Mouse (Mus musculus) liver, adult 2 months (tissue): ENCODE measurements around the gene Trrap. TPM values are rescaled to one million over a fixed set of nuclear protein-coding genes. Genes with fewer than 3 reads are reported as not detected.

Experiments
- DNase-seq: peaks from one replicate; pipeline ENCODE4 v3.0.0-alpha.2; 2011; ENCODE audit warnings: low read depth, low spot score; ENCODE audit errors: extremely low read depth
- H3K27ac ChIP-seq: fragments of 200-500 bp; replicated peaks from 2 replicates; pipeline ENCODE4 v1.5.1; 2012; ENCODE audit warnings: low read depth, mild to moderate bottlenecking, control low read depth, inconsistent platforms, low read length; ENCODE audit not compliant: insufficient read depth
- H3K27me3 ChIP-seq: fragments of 200-500 bp; 2 replicates; pipeline ENCODE4 v1.6.1; 2012; ENCODE audit warnings: mild to moderate bottlenecking, moderate library complexity, low read length, inconsistent platforms; ENCODE audit not compliant: control insufficient read depth, insufficient read depth
- H3K36me3 ChIP-seq: fragments of 200-500 bp; 2 replicates; pipeline ENCODE4 v1.6.1; 2012; ENCODE audit warnings: low read length, inconsistent platforms; ENCODE audit not compliant: control insufficient read depth, insufficient read depth
- H3K4me1 ChIP-seq: fragments of 200-500 bp; 2 replicates; pipeline ENCODE4 v1.6.1; 2011; ENCODE audit warnings: low read length; ENCODE audit not compliant: control insufficient read depth, insufficient read depth
- H3K4me3 ChIP-seq: fragments of 200-500 bp; 2 replicates; pipeline ENCODE4 v1.5.1; 2011; ENCODE audit warnings: low read depth, mild to moderate bottlenecking, control low read depth, low read length, moderate library complexity; ENCODE audit not compliant: insufficient read depth
- H3K79me2 ChIP-seq: fragments of 200-500 bp; 2 replicates; pipeline ENCODE4 v1.6.1; 2012; ENCODE audit warnings: inconsistent platforms, mild to moderate bottlenecking, low read length, moderate library complexity; ENCODE audit not compliant: control insufficient read depth, insufficient read depth
- H3K9ac ChIP-seq: fragments of 200-500 bp; 2 replicates; pipeline ENCODE4 v1.6.1; 2012; ENCODE audit warnings: low read depth, mild to moderate bottlenecking, control low read depth, inconsistent platforms, low read length
- CTCF ChIP-seq: fragments of 200-500 bp; IDR thresholded peaks from 2 replicates; pipeline ENCODE4 v1.5.1; 2011; ENCODE audit warnings: low read depth, low read length, control low read depth
- POLR2A ChIP-seq: fragments of 200-500 bp; IDR thresholded peaks from 2 replicates; pipeline ENCODE4 v1.6.1; 2011; ENCODE audit warnings: low read length, control low read depth; ENCODE audit not compliant: insufficient read depth; ENCODE audit errors: extremely low read depth
- WGBS: fragments of 180-500 bp; shearing (Covaris S2); methylation state at CpG from one replicate; pipeline ENCODE4 v1.1.7; 2018; 5-methylcytosine and 5-hydroxymethylcytosine counted together
- polyA plus RNA-seq: library from polyadenylated mRNA; depleted of rRNA; stranded (reverse); fragments of >200 nt; gene quantifications from 2 replicates; pipeline ENCODE4 v1.2.3, GENCODE M21; 2012
- total RNA-seq: library from RNA; depleted of rRNA; stranded (reverse); fragments of >200 nt; gene quantifications from 2 replicates; pipeline ENCODE4 v1.2.3, GENCODE M21; 2014

The Trrap gene
- total and polyA plus RNA-seq, 2 experiments: 19.8 to 33.9 TPM

DNA sequence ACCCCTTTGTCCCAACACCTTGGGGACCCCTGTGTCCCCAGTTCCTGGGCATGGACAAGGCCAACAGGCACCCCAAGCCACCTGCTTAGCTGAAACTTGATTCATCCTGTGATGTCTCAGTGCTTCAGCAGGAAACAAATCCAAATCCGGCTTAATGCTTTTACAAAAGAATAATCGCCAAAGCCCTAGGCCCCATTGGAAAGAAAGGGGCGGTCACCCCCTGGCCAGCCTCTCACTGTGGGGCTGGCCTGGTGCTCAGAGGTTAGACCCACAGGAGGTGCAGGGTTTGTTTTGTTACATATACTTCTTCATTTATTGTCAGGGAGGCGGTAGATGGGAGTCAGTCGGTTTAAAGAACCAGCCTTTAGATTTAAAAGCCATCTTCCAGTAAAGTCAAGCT is 39.3 kb upstream of the Trrap start:
- Histone ChIP-seq H3K9ac (no peak overlapping the region), H3K4me3 (no peak overlapping the region), H3K79me2 (no peaks in the 10 kb centered on the region), H3K27ac (no peak overlapping the region), H3K27me3 (no peaks in the 10 kb centered on the region), H3K36me3 (no peaks in the 10 kb centered on the region), H3K4me1 (no peaks in the 10 kb centered on the region)
- WGBS: 68% methylated on average over 5 of the region's 5 CpGs
- TF ChIP-seq CTCF (no peak), POLR2A (no peak)
- no peak for DNase-seq

DNA sequence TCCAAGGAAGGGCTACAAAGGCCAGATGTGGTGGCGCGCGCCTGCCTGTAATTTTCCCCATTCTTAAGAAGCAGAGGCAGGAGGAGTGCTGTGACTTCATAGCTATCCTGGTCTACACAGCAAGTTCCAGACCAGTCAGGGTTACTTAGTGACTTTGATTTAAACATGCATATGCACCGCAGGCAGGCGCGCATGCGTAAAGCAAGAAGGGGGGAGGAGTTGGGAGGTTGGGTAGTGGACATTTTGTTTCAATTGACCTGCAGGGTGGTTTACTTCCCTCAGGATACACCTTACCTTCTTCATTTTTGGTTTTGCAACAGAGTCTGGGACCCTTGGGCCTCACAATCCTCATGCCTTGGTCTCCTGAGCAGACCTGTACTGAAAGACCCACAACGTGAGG is 38.3 kb upstream of the Trrap start:
- TF ChIP-seq CTCF: no peak
- TF ChIP-seq POLR2A: no peak
- Histone ChIP-seq H3K4me3 (no peak overlapping the region), H3K79me2 (no peaks in the 10 kb centered on the region), H3K27me3 (no peaks in the 10 kb centered on the region), H3K36me3 (no peaks in the 10 kb centered on the region), H3K9ac (no peak overlapping the region), H3K27ac (no peak overlapping the region), H3K4me1 (no peaks in the 10 kb centered on the region)
- DNase-seq: no peak
- 93% methylated on average over 8 of the region's 8 CpGs for WGBS

DNA sequence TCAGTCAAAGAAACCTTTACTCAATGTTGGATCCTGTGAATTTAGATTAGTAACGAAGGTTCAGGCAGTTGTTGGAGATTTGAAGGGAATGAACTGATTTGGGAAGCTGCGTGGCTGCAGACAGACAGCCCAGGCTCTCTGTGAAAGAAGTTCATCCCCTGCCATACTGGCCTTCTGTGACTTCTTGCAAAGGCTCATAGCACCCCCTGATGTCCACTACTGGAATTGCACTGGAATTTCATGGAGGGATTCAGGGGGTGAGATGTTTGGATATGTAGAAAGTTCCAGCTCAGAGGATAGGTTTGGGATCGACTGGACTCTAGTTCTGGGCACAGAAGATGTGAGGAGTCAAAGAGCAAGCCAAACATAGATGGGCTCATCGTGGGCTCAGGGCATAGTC is 33.6 kb upstream of the Trrap start:
- Histone ChIP-seq H3K36me3 (no peaks in the 10 kb centered on the region), H3K27me3 (no peaks in the 10 kb centered on the region), H3K27ac (no peak overlapping the region), H3K79me2 (no peaks in the 10 kb centered on the region), H3K9ac (no peak overlapping the region), H3K4me1 (no peaks in the 10 kb centered on the region), H3K4me3 (no peak overlapping the region)
- TF ChIP-seq CTCF (peak; percentile 38; the same call in 1 of the 2 replicates), POLR2A (no peak)
- DNase-seq: peak; percentile 33
- 31% methylated on average over 4 of the region's 4 CpGs for WGBS

DNA sequence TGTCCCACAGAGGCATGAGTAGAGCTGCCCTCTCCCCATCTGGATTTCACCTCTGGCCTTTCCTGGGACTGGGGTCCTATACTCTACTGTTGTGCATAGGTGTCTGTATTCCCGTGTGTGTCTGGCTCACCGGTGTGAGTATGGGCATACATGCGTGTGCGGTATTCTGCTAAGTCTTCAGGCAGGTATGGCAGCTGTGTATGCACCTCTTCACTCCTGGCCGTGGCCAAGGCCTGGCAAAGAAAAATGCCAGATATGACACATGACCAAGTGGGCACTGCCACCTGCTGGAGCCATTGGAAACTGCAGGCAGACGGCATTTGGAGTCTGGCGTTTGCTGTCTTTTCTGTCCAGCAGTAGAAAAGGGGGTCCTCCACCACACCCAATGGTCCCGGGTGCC is 32.6 kb upstream of the Trrap start:
- Histone ChIP-seq H3K79me2 (no peaks in the 10 kb centered on the region), H3K27ac (no peak overlapping the region), H3K27me3 (no peaks in the 10 kb centered on the region), H3K36me3 (no peaks in the 10 kb centered on the region), H3K4me1 (no peaks in the 10 kb centered on the region), H3K9ac (no peak overlapping the region), H3K4me3 (no peak overlapping the region)
- WGBS: 27% methylated on average over 8 of the region's 8 CpGs
- TF ChIP-seq POLR2A: no peak
- peak; percentile 94 for TF ChIP-seq CTCF
- DNase-seq: peak; percentile 34

GRCm38 (mm10) chr5:144737101-144737500 is 30.4 kb upstream of the Trrap start:
- H3K9ac ChIP-seq: no peak overlapping the region
- no peak overlapping the region for H3K27ac ChIP-seq
- H3K4me1 ChIP-seq: no peaks in the 10 kb centered on the region
- no peak overlapping the region for H3K4me3 ChIP-seq
- H3K27me3 ChIP-seq: no peaks in the 10 kb centered on the region
- H3K36me3 ChIP-seq: no peaks in the 10 kb centered on the region
- no peaks in the 10 kb centered on the region for H3K79me2 ChIP-seq
- TF ChIP-seq POLR2A (no peak), CTCF (no peak)
- 90% methylated on average over 14 of the region's 14 CpGs for WGBS
- DNase-seq: no peak

GRCm38 (mm10) chr5:144752432-144752831 is 15.1 kb upstream of the Trrap start:
- DNase-seq: no peak
- 8% methylated on average over 5 of the region's 5 CpGs for WGBS

More at GRCm38 (mm10) chr5:144752432-144752831, 15.1 kb upstream of the Trrap start:
- H3K36me3 ChIP-seq: no peaks in the 10 kb centered on the region
- H3K4me1 ChIP-seq: no peaks in the 10 kb centered on the region
- H3K4me3 ChIP-seq: no peak overlapping the region
- H3K27ac ChIP-seq: no peak overlapping the region
- no peaks in the 10 kb centered on the region for H3K27me3 ChIP-seq
- TF ChIP-seq CTCF: no peak
- TF ChIP-seq POLR2A: no peak
- no peak overlapping the region for H3K9ac ChIP-seq
- H3K79me2 ChIP-seq: no peaks in the 10 kb centered on the region
